Mouse (Mus musculus) kidney, adult 11 months (tissue): ENCODE results near the gene Psd4.

Experiments
- DNase-seq: peaks from one replicate; pipeline ENCODE4 v3.0.0; 2022

Gene Psd4

GRCm38 (mm10) chr2:24386158-24386963 is 19.0 kb downstream of the Psd4 start:
- no peak for DNase-seq

- DNase-seq = no peak
Observed at GRCm38 (mm10) chr2:24386964-24387320, 19.6 kb downstream of the Psd4 start.

- DNase-seq = no peak
Observed at GRCm38 (mm10) chr2:24387361-24388283, 20.2 kb downstream of the Psd4 start.

- DNase-seq = no peak
Observed at GRCm38 (mm10) chr2:24393251-24393650, 25.9 kb downstream of the Psd4 start.

GRCm38 (mm10) chr2:24397115-24397514 is 29.7 kb downstream of the Psd4 start:
- no peak for DNase-seq

GRCm38 (mm10) chr2:24400711-24401110 is 33.3 kb downstream of the Psd4 start:
- DNase-seq = no peak

GRCm38 (mm10) chr2:24405345-24406012 is 38.1 kb downstream of the Psd4 start:
- peak; percentile 65 for DNase-seq

- peak; percentile 73 for DNase-seq
Observed at GRCm38 (mm10) chr2:24407701-24408485, 40.5 kb downstream of the Psd4 start.

- DNase-seq = peak; percentile 71
Observed at GRCm38 (mm10) chr2:24409166-24409565, 41.8 kb downstream of the Psd4 start.

- no peak for DNase-seq
Observed at GRCm38 (mm10) chr2:24413172-24413571, 45.8 kb downstream of the Psd4 start.

- no peak for DNase-seq
Observed at GRCm38 (mm10) chr2:24413677-24414076, 46.3 kb downstream of the Psd4 start.

GRCm38 (mm10) chr2:24416668-24417067 is 49.3 kb downstream of the Psd4 start:
- peak; percentile 56 for DNase-seq

- DNase-seq = no peak
Observed at GRCm38 (mm10) chr2:24417106-24417505, 49.7 kb downstream of the Psd4 start.

GRCm38 (mm10) chr2:24417564-24417963 is 50.2 kb downstream of the Psd4 start:
- DNase-seq = no peak

- peak; percentile 79 for DNase-seq
Observed at GRCm38 (mm10) chr2:24421211-24421863, 54.0 kb downstream of the Psd4 start.

- DNase-seq = no peak
Observed at GRCm38 (mm10) chr2:24422815-24423214, 55.4 kb downstream of the Psd4 start.

GRCm38 (mm10) chr2:24425630-24426029 is 58.2 kb downstream of the Psd4 start:
- DNase-seq = no peak

- DNase-seq = peak; percentile 72
Observed at GRCm38 (mm10) chr2:24427866-24428675, 60.7 kb downstream of the Psd4 start.

GRCm38 (mm10) chr2:24429806-24430205 is 62.4 kb downstream of the Psd4 start:
- no peak for DNase-seq

GRCm38 (mm10) chr2:24434670-24435069 is 67.3 kb downstream of the Psd4 start:
- DNase-seq = no peak

- DNase-seq = no peak
Observed at GRCm38 (mm10) chr2:24435699-24436098, 68.3 kb downstream of the Psd4 start.
